Mouse (Mus musculus) limb, embryonic 10.5 days (tissue): ENCODE data around the gene Ptprf. TPM values are rescaled to one million over a fixed set of nuclear protein-coding genes. Genes with fewer than 3 reads are reported as not detected.
A peak's percentile ranks its signal among the peaks of the same experiment; 100 is the strongest.

ENCODE experiments used
- DNase-seq: peaks from one replicate; pipeline ENCODE4 v3.0.0-alpha.2; 2017; ENCODE audit warnings: low spot score
- H3K27ac ChIP-seq: fragments of 300-500 bp; sonication (generic); 2 replicates; pipeline ENCODE4 v1.5.1; 2016; ENCODE audit warnings: mild to moderate bottlenecking
- H3K27me3 ChIP-seq: fragments of 300-500 bp; sonication (generic); 2 replicates; pipeline ENCODE4 v1.6.1; 2016; ENCODE audit warnings: low read depth, mild to moderate bottlenecking; ENCODE audit not compliant: poor library complexity, severe bottlenecking
- H3K36me3 ChIP-seq: fragments of 300-500 bp; sonication (generic); 2 replicates; pipeline ENCODE4 v1.6.1; 2016; ENCODE audit warnings: mild to moderate bottlenecking, moderate library complexity
- H3K4me1 ChIP-seq: fragments of 300-500 bp; sonication (generic); 2 replicates; pipeline ENCODE4 v1.6.1; 2016
- H3K4me3 ChIP-seq: fragments of 300-500 bp; sonication (generic); 2 replicates; pipeline ENCODE4 v1.5.1; 2016; ENCODE audit warnings: mild to moderate bottlenecking, moderate library complexity
- H3K9me3 ChIP-seq: fragments of 300-500 bp; sonication (generic); replicated peaks from 2 replicates; pipeline ENCODE4 v1.6.1; 2016; ENCODE audit warnings: mild to moderate bottlenecking
- WGBS: fragments of 180-500 bp; shearing (Covaris S2); methylation state at CpG from one replicate; pipeline ENCODE4 v1.1.7; 2016; 5-methylcytosine and 5-hydroxymethylcytosine counted together
- polyA plus RNA-seq: library from polyadenylated mRNA; unstranded; fragments of >200 nt; fragmentation: Nextera tagmentation; extraction: Ambion mirVana; gene quantifications from 2 replicates; pipeline ENCODE4 v1.2.1, GENCODE M21; 2016

The Ptprf gene
- polyA plus RNA-seq, 1 experiment from 2014 or later = 77.3 TPM

DNA sequence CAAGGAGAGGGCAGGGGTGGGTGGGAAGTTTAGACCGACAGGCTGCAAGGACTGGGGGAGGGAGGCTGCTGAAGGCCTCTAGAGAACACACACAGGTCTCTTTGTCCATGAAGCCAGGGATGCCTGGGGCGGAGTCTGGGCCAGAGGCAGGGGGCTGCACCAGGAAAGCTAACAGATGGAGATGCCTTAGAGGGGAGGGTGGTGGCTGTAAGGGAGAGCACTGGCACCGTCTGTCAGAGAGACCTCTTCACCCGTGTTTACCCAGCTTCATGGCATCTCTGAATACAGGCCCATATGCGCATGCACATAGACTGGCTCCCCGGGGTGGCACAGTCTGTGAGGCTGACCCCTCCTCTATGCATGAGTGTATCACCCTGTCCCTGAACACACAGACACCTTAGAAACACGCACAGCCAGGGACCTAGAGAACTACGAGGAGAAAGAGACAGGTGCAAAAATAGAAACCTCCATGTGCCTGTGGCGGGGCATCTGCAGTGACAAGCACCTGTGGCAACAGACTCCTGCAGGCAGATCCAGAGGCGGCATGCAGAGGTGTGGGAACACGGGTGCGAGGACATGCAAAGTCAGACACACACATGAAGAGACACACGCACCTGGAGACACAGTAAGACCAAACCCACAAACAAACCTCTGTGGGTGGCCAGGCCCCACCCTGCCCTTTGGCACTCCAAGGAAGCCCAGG lies 29.3 kb downstream of the Ptprf start:
- Histone ChIP-seq H3K27ac (peak overlapping the region; percentile 84), H3K9me3 (no peaks in the 10 kb centered on the region), H3K4me3 (peak overlapping the region; percentile 71), H3K36me3 (peaks cover 77% of the 10 kb centered on the region), H3K4me1 (peaks cover 65% of the 10 kb centered on the region), H3K27me3 (no peaks in the 10 kb centered on the region)
- DNase-seq = peak; percentile 46
- WGBS = 62% methylated on average over 13 of the region's 13 CpGs

DNA sequence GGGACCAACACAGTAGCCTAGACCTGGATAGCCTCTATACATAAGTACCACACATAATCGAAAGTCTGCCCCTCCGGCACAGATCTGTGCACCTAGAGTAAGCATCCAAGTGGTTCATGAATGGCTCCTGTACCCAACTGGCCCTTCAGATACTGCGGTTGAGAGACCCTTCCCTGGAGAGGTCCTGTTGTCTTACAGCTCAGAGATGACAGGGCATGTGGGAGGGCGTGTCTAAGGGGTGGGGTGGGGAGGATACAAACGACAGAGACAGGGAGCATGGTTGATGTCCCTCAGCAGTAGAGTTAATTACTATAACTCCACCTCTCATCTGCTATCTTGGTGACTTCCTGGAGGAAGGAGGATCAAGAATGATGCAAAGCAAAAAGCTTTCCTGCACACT lies 29.9 kb downstream of the Ptprf start:
- Histone ChIP-seq H3K36me3 (peaks cover 77% of the 10 kb centered on the region), H3K9me3 (no peaks in the 10 kb centered on the region), H3K27me3 (no peaks in the 10 kb centered on the region), H3K4me3 (peak overlapping the region; percentile 71), H3K27ac (peak overlapping the region; percentile 84), H3K4me1 (peaks cover 66% of the 10 kb centered on the region)
- DNase-seq = no peak
- 32% methylated on average over 5 of the region's 5 CpGs for WGBS

DNA sequence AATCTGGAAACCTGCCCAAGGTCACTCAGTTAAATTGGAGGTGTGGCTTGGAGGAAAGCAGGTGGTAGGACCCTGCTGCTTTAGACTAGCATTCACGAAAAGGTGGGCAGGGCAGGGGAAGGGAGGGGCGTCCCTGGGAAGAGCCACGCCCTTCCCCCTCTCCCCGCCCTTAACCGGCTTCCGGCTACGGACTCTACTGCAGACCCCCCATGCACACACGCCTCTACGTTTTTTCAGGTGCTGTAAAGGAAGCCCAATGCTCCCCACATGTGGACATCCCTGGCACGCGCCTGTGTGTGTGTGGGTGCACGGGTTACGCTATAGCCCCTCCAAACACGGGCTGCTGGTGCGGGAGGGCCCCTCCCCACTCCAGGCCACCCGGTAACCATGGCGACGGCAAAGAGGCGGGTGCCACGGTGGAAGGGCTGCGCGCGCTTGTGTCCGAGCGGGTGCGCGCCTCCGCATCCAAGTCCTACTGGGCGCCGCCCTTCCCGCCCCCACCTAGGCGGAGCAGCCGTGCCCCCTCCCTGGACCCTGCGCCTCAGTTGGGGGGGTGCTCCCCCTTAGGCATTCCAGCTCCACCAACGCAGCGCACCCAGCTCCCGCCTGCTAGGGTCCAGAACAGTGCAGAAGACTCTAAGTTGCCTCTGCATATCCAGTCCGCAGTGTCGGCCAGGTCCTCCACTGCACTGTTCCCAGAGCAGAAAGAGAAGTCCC lies 30.5 kb downstream of the Ptprf start:
- Histone ChIP-seq H3K4me1 (peaks cover 66% of the 10 kb centered on the region), H3K36me3 (peaks cover 77% of the 10 kb centered on the region), H3K27me3 (no peaks in the 10 kb centered on the region), H3K4me3 (peak overlapping the region; percentile 71), H3K27ac (peak overlapping the region; percentile 84), H3K9me3 (no peaks in the 10 kb centered on the region)
- WGBS = 1% methylated on average over 39 of the region's 39 CpGs
- DNase-seq = peak; percentile 87

DNA sequence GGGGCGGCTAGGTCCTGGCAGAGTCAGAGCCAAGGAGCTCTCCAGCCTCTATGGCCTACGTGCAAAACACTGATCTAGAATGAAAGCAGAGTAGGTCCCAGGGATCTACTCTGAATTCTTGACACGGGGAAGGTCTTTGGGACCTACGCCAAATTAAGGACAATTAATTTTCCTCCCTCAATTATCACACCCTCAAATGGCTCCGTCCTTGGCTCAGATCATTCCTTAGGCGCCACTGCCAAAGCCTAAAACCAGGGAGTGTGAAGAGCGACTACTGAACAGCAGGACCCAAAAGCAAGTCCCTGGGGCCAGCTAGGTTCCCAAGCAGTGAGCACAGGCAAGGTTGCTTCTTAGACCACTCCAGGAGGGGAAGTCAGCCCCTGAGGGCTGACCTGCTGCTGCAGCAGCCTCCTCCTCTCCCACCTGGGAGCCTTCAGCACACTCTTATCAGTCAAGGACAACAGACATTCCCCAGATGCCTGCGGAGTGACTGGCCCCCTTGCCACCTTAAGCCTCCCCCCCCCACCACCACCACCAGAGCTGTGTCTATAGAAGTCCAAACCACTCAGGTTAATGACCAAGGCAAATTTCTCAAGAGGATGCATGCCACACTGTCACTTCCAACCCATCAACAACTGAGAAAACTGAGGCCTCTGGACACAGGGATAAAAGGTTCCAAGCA lies 31.3 kb downstream of the Ptprf start:
- Histone ChIP-seq H3K27ac (no peak overlapping the region), H3K4me3 (peak overlapping the region; percentile 71), H3K9me3 (no peaks in the 10 kb centered on the region), H3K27me3 (no peaks in the 10 kb centered on the region), H3K4me1 (peaks cover 61% of the 10 kb centered on the region), H3K36me3 (peaks cover 77% of the 10 kb centered on the region)
- no peak for DNase-seq
- WGBS = 91% methylated on average over 8 of the region's 8 CpGs

DNA sequence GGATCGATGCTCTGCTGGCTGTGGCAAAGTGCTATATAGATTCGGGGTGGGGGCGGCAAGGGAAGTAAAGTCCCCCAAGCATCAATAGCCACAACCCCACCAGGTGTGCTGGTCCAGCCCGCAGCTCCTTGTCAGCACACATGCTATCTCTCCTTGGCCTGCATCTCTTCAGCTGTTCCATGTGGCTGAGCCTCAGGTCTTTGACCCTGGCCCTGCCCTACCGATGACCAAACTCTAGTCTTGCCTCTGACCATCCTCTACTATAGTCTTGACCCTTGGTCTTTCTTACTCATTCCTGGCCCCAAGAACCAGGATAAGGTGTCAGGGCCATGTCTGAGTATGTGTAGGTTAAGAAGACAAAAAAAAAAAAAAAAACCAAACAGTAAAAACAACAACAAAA lies 33.2 kb downstream of the Ptprf start:
- no peak for DNase-seq
- Histone ChIP-seq H3K27me3 (no peaks in the 10 kb centered on the region), H3K9me3 (no peaks in the 10 kb centered on the region), H3K4me1 (peaks cover 52% of the 10 kb centered on the region), H3K27ac (no peak overlapping the region), H3K36me3 (peaks cover 75% of the 10 kb centered on the region), H3K4me3 (no peak overlapping the region)
- 90% methylated on average over 5 of the region's 5 CpGs for WGBS

DNA sequence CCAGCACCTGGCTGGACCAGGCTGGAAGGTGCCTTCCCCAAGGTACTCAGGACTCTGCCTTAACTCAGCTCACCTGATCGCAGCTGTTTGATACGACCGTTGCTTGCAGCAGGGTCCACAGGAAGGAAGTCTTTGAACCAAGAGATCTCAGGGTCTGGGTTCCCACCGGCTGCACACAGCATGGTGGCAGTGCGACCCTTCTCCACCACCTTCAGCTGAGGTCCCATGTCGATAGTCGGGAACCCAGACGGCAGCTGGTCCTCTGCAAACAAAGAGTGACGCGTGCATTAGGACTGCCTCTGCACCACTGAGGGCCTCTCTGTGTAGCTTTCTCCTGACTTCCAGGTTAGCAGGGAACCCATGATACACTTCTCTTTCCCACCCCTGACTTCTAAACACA lies 33.8 kb downstream of the Ptprf start:
- WGBS = 90% methylated on average over 10 of the region's 10 CpGs

GRCm38 (mm10) chr4:118256217-118256616 lies 35.0 kb downstream of the Ptprf start:
- no peak overlapping the region for H3K4me3 ChIP-seq
- WGBS = 65% methylated on average over 12 of the region's 12 CpGs
- H3K36me3 ChIP-seq = peaks cover 78% of the 10 kb centered on the region
- H3K4me1 ChIP-seq = peaks cover 34% of the 10 kb centered on the region
- DNase-seq = no peak
- H3K27ac ChIP-seq = peak overlapping the region; percentile 63; the same call in 1 of the 2 replicates
- H3K9me3 ChIP-seq = no peaks in the 10 kb centered on the region
- no peaks in the 10 kb centered on the region for H3K27me3 ChIP-seq

More for the DNA sequence above, 33.8 kb downstream of the Ptprf start:
- Histone ChIP-seq H3K27me3 (no peaks in the 10 kb centered on the region), H3K4me3 (no peak overlapping the region), H3K27ac (peak overlapping the region; percentile 16; the same call in 1 of the 2 replicates), H3K9me3 (no peaks in the 10 kb centered on the region), H3K36me3 (peaks cover 76% of the 10 kb centered on the region), H3K4me1 (peaks cover 46% of the 10 kb centered on the region)
- DNase-seq = no peak

DNA sequence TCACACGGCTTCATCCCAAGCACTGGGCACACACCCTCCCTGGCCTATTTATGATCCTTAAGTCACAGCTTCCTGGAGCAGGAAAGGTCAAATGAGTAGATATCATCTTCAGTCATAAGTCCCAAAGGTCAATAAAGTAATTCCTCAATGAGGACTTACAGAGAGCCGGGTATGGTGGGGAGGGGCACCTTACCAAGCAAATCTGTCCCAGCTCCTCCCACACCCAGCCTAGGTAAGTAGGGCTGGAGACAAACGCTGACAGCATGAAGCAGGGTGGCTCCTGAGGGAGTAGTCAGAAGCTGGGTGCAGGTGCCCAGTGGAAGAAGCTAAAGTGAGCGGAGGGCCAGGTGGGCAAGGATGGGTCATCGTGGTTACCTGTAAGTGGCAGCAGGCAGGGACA lies 36.3 kb downstream of the Ptprf start:
- Histone ChIP-seq H3K27me3 (no peaks in the 10 kb centered on the region), H3K36me3 (peaks cover 90% of the 10 kb centered on the region), H3K9me3 (no peaks in the 10 kb centered on the region), H3K27ac (no peak overlapping the region), H3K4me1 (peaks cover 22% of the 10 kb centered on the region), H3K4me3 (no peak overlapping the region)
- no peak for DNase-seq
- WGBS = 84% methylated on average over 5 of the region's 5 CpGs

GRCm38 (mm10) chr4:118247323-118247722 lies 43.9 kb downstream of the Ptprf start:
- 86% methylated on average over 3 of the region's 3 CpGs for WGBS
- DNase-seq = no peak
- no peaks in the 10 kb centered on the region for H3K27me3 ChIP-seq
- no peaks in the 10 kb centered on the region for H3K9me3 ChIP-seq
- no peak overlapping the region for H3K4me3 ChIP-seq
- H3K36me3 ChIP-seq = peaks cover 100% of the 10 kb centered on the region
- H3K4me1 ChIP-seq = no peaks in the 10 kb centered on the region
- H3K27ac ChIP-seq = no peak overlapping the region

- 91% methylated on average over 14 of the region's 14 CpGs for WGBS
Observed at GRCm38 (mm10) chr4:118245847-118246246, 45.4 kb downstream of the Ptprf start.

DNA sequence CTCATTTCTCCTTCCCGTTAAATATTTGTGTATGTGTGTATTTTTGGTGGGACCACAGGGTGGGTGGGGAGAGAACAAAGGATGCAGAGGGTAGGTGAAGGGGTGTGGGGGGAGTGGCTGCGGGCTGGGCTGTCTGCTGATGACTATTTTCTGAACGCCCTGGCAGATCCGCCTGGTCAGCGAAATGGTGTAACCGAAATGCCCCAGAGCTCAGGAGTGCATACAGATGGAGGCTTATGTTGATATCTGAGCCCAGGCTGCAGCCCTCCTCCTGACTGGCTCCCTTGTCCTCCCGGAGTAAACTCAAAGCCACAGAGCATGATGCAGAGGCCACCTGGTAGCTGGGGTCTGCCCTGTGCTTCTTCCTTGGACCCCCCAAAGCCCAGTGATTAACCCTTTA lies 47.4 kb downstream of the Ptprf start:
- Histone ChIP-seq H3K9me3 (no peaks in the 10 kb centered on the region), H3K4me1 (no peaks in the 10 kb centered on the region), H3K36me3 (peaks cover 87% of the 10 kb centered on the region), H3K27ac (no peak overlapping the region), H3K27me3 (no peaks in the 10 kb centered on the region), H3K4me3 (no peak overlapping the region)
- no peak for DNase-seq
- 93% methylated on average over 7 of the region's 7 CpGs for WGBS

More at GRCm38 (mm10) chr4:118245847-118246246, 45.4 kb downstream of the Ptprf start:
- DNase-seq = no peak
- H3K27me3 ChIP-seq = no peaks in the 10 kb centered on the region
- no peak overlapping the region for H3K4me3 ChIP-seq
- no peaks in the 10 kb centered on the region for H3K4me1 ChIP-seq
- peaks cover 96% of the 10 kb centered on the region for H3K36me3 ChIP-seq
- no peak overlapping the region for H3K27ac ChIP-seq
- H3K9me3 ChIP-seq = no peaks in the 10 kb centered on the region

- H3K4me3 ChIP-seq = no peak overlapping the region
- H3K27ac ChIP-seq = no peak overlapping the region
- H3K36me3 ChIP-seq = peaks cover 87% of the 10 kb centered on the region
- no peaks in the 10 kb centered on the region for H3K27me3 ChIP-seq
- DNase-seq = no peak
- WGBS = 94% methylated on average over 11 of the region's 11 CpGs
- no peaks in the 10 kb centered on the region for H3K9me3 ChIP-seq
- no peaks in the 10 kb centered on the region for H3K4me1 ChIP-seq
Observed at GRCm38 (mm10) chr4:118243298-118243697, 47.9 kb downstream of the Ptprf start.
